Mouse (Mus musculus): ENCODE measurements around the gene Rai1. TPM values are rescaled to one million over a fixed set of nuclear protein-coding genes. Genes with fewer than 3 reads are reported as not detected.

Rai1 gene
- polyA plus RNA-seq (2014; fragmentation: Nextera tagmentation; extraction: Ambion mirVana) = 29.1 and 34.4 TPM in 2 replicates

GRCm38 (mm10) chr11:60104810-60105592 is at the start of gene Rai1:
Gene Rai1, plus strand, starts transcription at chr11:60105013.
- WGBS = under 1% methylated on average over 38 of the region's 105 CpGs
- peak; percentile 81 for ATAC-seq (ENCODE audit: low FRiP score, low TSS enrichment)

GRCm38 (mm10) chr11:60056520-60056919 is 48.3 kb upstream of the Rai1 start:
- H3K4me3 ChIP-seq (ENCODE audit: low read length) = no peak overlapping the region
- no peaks in the 10 kb centered on the region for H3K4me1 ChIP-seq (ENCODE audit: control insufficient read depth, insufficient read depth, low read length)
- no peak overlapping the region for H3K4me2 ChIP-seq (replicated peaks; ENCODE audit: low read depth, low read length)
- no peak overlapping the region for H3K27ac ChIP-seq (ENCODE audit: low read depth, low read length)
- no peaks in the 10 kb centered on the region for H3K36me3 ChIP-seq (ENCODE audit: control insufficient read depth, insufficient read depth, low read length)
- no peaks in the 10 kb centered on the region for H3K27me3 ChIP-seq (ENCODE audit: control insufficient read depth, insufficient read depth, low read length)
- no peaks in the 10 kb centered on the region for H3K9me3 ChIP-seq (ENCODE audit: control insufficient read depth, low read length)
- no peak overlapping the region for H3K9ac ChIP-seq (ENCODE audit: low read depth, low read length)
- no peak for ATAC-seq (ENCODE audit: low FRiP score, low TSS enrichment)
- 78% methylated on average over 6 of the region's 6 CpGs for WGBS

More at GRCm38 (mm10) chr11:60104810-60105592, at the start of gene Rai1:
- Histone ChIP-seq H3K4me3 (ENCODE audit: low read length) (peak within 1 kb of the TSS; percentile 96), H3K27ac (ENCODE audit: low read depth, low read length) (peak within 1 kb of the TSS; percentile 92), H3K9ac (ENCODE audit: low read depth, low read length) (peak within 1 kb of the TSS; percentile 100), H3K36me3 (ENCODE audit: control insufficient read depth, insufficient read depth, low read length) (no peaks in the 10 kb centered on the region), H3K27me3 (ENCODE audit: control insufficient read depth, insufficient read depth, low read length) (no peaks in the 10 kb centered on the region), H3K9me3 (ENCODE audit: control insufficient read depth, low read length) (no peaks in the 10 kb centered on the region), H3K4me1 (ENCODE audit: control insufficient read depth, insufficient read depth, low read length) (peaks cover 34% of the 10 kb centered on the region), H3K4me2 (replicated peaks; ENCODE audit: low read depth, low read length) (peak within 1 kb of the TSS; percentile 91)

GRCm38 (mm10) chr11:60057987-60058386 is 46.8 kb upstream of the Rai1 start:
- 71% methylated on average over 2 of the region's 2 CpGs for WGBS
- no peak overlapping the region for H3K4me3 ChIP-seq (ENCODE audit: low read length)
- no peaks in the 10 kb centered on the region for H3K4me1 ChIP-seq (ENCODE audit: control insufficient read depth, insufficient read depth, low read length)
- no peaks in the 10 kb centered on the region for H3K9me3 ChIP-seq (ENCODE audit: control insufficient read depth, low read length)
- H3K4me2 ChIP-seq (replicated peaks; ENCODE audit: low read depth, low read length) = no peak overlapping the region
- no peak overlapping the region for H3K27ac ChIP-seq (ENCODE audit: low read depth, low read length)
- no peak for ATAC-seq (ENCODE audit: low FRiP score, low TSS enrichment)
- no peak overlapping the region for H3K9ac ChIP-seq (ENCODE audit: low read depth, low read length)
- no peaks in the 10 kb centered on the region for H3K36me3 ChIP-seq (ENCODE audit: control insufficient read depth, insufficient read depth, low read length)
- no peaks in the 10 kb centered on the region for H3K27me3 ChIP-seq (ENCODE audit: control insufficient read depth, insufficient read depth, low read length)

- no peaks in the 10 kb centered on the region for H3K9me3 ChIP-seq (ENCODE audit: control insufficient read depth, low read length)
- no peaks in the 10 kb centered on the region for H3K4me1 ChIP-seq (ENCODE audit: control insufficient read depth, insufficient read depth, low read length)
- H3K9ac ChIP-seq (ENCODE audit: low read depth, low read length) = no peak overlapping the region
- no peaks in the 10 kb centered on the region for H3K27me3 ChIP-seq (ENCODE audit: control insufficient read depth, insufficient read depth, low read length)
- no peaks in the 10 kb centered on the region for H3K36me3 ChIP-seq (ENCODE audit: control insufficient read depth, insufficient read depth, low read length)
- no peak overlapping the region for H3K27ac ChIP-seq (ENCODE audit: low read depth, low read length)
- H3K4me2 ChIP-seq (replicated peaks; ENCODE audit: low read depth, low read length) = no peak overlapping the region
- no peak for ATAC-seq (ENCODE audit: low FRiP score, low TSS enrichment)
- H3K4me3 ChIP-seq (ENCODE audit: low read length) = no peak overlapping the region
- 86% methylated on average over 10 of the region's 10 CpGs for WGBS
Measured at GRCm38 (mm10) chr11:60058441-60058840, 46.4 kb upstream of the Rai1 start.

- Histone ChIP-seq H3K4me1 (ENCODE audit: control insufficient read depth, insufficient read depth, low read length) (no peaks in the 10 kb centered on the region), H3K9me3 (ENCODE audit: control insufficient read depth, low read length) (no peaks in the 10 kb centered on the region), H3K9ac (ENCODE audit: low read depth, low read length) (no peak overlapping the region), H3K4me2 (replicated peaks; ENCODE audit: low read depth, low read length) (no peak overlapping the region), H3K27me3 (ENCODE audit: control insufficient read depth, insufficient read depth, low read length) (no peaks in the 10 kb centered on the region), H3K36me3 (ENCODE audit: control insufficient read depth, insufficient read depth, low read length) (no peaks in the 10 kb centered on the region), H3K4me3 (ENCODE audit: low read length) (no peak overlapping the region), H3K27ac (ENCODE audit: low read depth, low read length) (no peak overlapping the region)
- 96% methylated on average over 2 of the region's 2 CpGs for WGBS
- no peak for ATAC-seq (ENCODE audit: low FRiP score, low TSS enrichment)
Measured at GRCm38 (mm10) chr11:60060026-60060425, 44.8 kb upstream of the Rai1 start.

GRCm38 (mm10) chr11:60061504-60062006 is 43.3 kb upstream of the Rai1 start:
- Histone ChIP-seq H3K9ac (ENCODE audit: low read depth, low read length) (no peak overlapping the region), H3K36me3 (ENCODE audit: control insufficient read depth, insufficient read depth, low read length) (no peaks in the 10 kb centered on the region), H3K4me3 (ENCODE audit: low read length) (no peak overlapping the region), H3K4me2 (replicated peaks; ENCODE audit: low read depth, low read length) (no peak overlapping the region), H3K27me3 (ENCODE audit: control insufficient read depth, insufficient read depth, low read length) (no peaks in the 10 kb centered on the region), H3K9me3 (ENCODE audit: control insufficient read depth, low read length) (no peaks in the 10 kb centered on the region), H3K4me1 (ENCODE audit: control insufficient read depth, insufficient read depth, low read length) (no peaks in the 10 kb centered on the region), H3K27ac (ENCODE audit: low read depth, low read length) (no peak overlapping the region)
- no peak for ATAC-seq (ENCODE audit: low FRiP score, low TSS enrichment)
- WGBS = 82% methylated on average over 4 of the region's 4 CpGs

GRCm38 (mm10) chr11:60065267-60065666 is 39.5 kb upstream of the Rai1 start:
- H3K9me3 ChIP-seq (ENCODE audit: control insufficient read depth, low read length) = no peaks in the 10 kb centered on the region
- no peak overlapping the region for H3K4me2 ChIP-seq (replicated peaks; ENCODE audit: low read depth, low read length)
- no peak overlapping the region for H3K9ac ChIP-seq (ENCODE audit: low read depth, low read length)
- H3K36me3 ChIP-seq (ENCODE audit: control insufficient read depth, insufficient read depth, low read length) = no peaks in the 10 kb centered on the region
- H3K4me1 ChIP-seq (ENCODE audit: control insufficient read depth, insufficient read depth, low read length) = no peaks in the 10 kb centered on the region
- H3K4me3 ChIP-seq (ENCODE audit: low read length) = no peak overlapping the region
- H3K27me3 ChIP-seq (ENCODE audit: control insufficient read depth, insufficient read depth, low read length) = no peaks in the 10 kb centered on the region
- ATAC-seq (ENCODE audit: low FRiP score, low TSS enrichment) = no peak
- 53% methylated on average over 1 of the region's 1 CpGs for WGBS
- H3K27ac ChIP-seq (ENCODE audit: low read depth, low read length) = no peak overlapping the region

- H3K27ac ChIP-seq (ENCODE audit: low read depth, low read length) = no peak overlapping the region
- no peaks in the 10 kb centered on the region for H3K36me3 ChIP-seq (ENCODE audit: control insufficient read depth, insufficient read depth, low read length)
- no peak overlapping the region for H3K4me3 ChIP-seq (ENCODE audit: low read length)
- ATAC-seq (ENCODE audit: low FRiP score, low TSS enrichment) = no peak
- H3K4me2 ChIP-seq (replicated peaks; ENCODE audit: low read depth, low read length) = no peak overlapping the region
- H3K4me1 ChIP-seq (ENCODE audit: control insufficient read depth, insufficient read depth, low read length) = no peaks in the 10 kb centered on the region
- H3K9ac ChIP-seq (ENCODE audit: low read depth, low read length) = no peak overlapping the region
- H3K27me3 ChIP-seq (ENCODE audit: control insufficient read depth, insufficient read depth, low read length) = no peaks in the 10 kb centered on the region
- H3K9me3 ChIP-seq (ENCODE audit: control insufficient read depth, low read length) = no peaks in the 10 kb centered on the region
- WGBS = 91% methylated on average over 4 of the region's 4 CpGs
Measured at GRCm38 (mm10) chr11:60067646-60068045, 37.2 kb upstream of the Rai1 start.

GRCm38 (mm10) chr11:60068631-60069030 is 36.2 kb upstream of the Rai1 start:
- Histone ChIP-seq H3K9me3 (ENCODE audit: control insufficient read depth, low read length) (no peaks in the 10 kb centered on the region), H3K4me3 (ENCODE audit: low read length) (no peak overlapping the region)
- no peak for ATAC-seq (ENCODE audit: low FRiP score, low TSS enrichment)

More at GRCm38 (mm10) chr11:60068631-60069030, 36.2 kb upstream of the Rai1 start:
- no peaks in the 10 kb centered on the region for H3K4me1 ChIP-seq (ENCODE audit: control insufficient read depth, insufficient read depth, low read length)
- H3K27ac ChIP-seq (ENCODE audit: low read depth, low read length) = no peak overlapping the region
- H3K27me3 ChIP-seq (ENCODE audit: control insufficient read depth, insufficient read depth, low read length) = no peaks in the 10 kb centered on the region
- no peaks in the 10 kb centered on the region for H3K36me3 ChIP-seq (ENCODE audit: control insufficient read depth, insufficient read depth, low read length)
- H3K4me2 ChIP-seq (replicated peaks; ENCODE audit: low read depth, low read length) = no peak overlapping the region
- no peak overlapping the region for H3K9ac ChIP-seq (ENCODE audit: low read depth, low read length)

Data from kidney, embryonic 14.5 days (tissue).